Mouse (Mus musculus) testis, adult 2 months (tissue): Measurements from ENCODE around the gene Gm42669. TPM values are rescaled to one million over a fixed set of nuclear protein-coding genes. Genes with fewer than 3 reads are reported as not detected.
A peak's percentile ranks its signal among the peaks of the same experiment; 100 is the strongest.

ENCODE experiments used
- H3K27ac ChIP-seq: fragments of 200-500 bp; 2 replicates; pipeline ENCODE4 v1.5.1; 2012; ENCODE audit warnings: low read depth, low read length; ENCODE audit not compliant: control insufficient read depth, insufficient read depth
- H3K27me3 ChIP-seq: fragments of 200-500 bp; 2 replicates; pipeline ENCODE4 v1.6.1; 2012; ENCODE audit warnings: mild to moderate bottlenecking, low read length, moderate library complexity; ENCODE audit not compliant: control insufficient read depth, insufficient read depth
- H3K36me3 ChIP-seq: fragments of 200-500 bp; 2 replicates; pipeline ENCODE4 v1.6.1; 2012; ENCODE audit warnings: mild to moderate bottlenecking, low read length; ENCODE audit not compliant: control insufficient read depth, insufficient read depth
- H3K4me1 ChIP-seq: fragments of 200-500 bp; 2 replicates; pipeline ENCODE4 v1.6.1; 2012; ENCODE audit warnings: low read length; ENCODE audit not compliant: control insufficient read depth, insufficient read depth
- H3K4me3 ChIP-seq: fragments of 200-500 bp; 2 replicates; pipeline ENCODE4 v1.5.1; 2012; ENCODE audit warnings: low read depth, mild to moderate bottlenecking, low read length, moderate library complexity, mixed read lengths; ENCODE audit not compliant: control insufficient read depth
- CTCF ChIP-seq: fragments of 200-500 bp; IDR thresholded peaks from 2 replicates; pipeline ENCODE4 v1.5.1; 2012; ENCODE audit warnings: low read depth, mild to moderate bottlenecking, inconsistent platforms, low read length, moderate library complexity; ENCODE audit not compliant: control insufficient read depth, insufficient read depth, insufficient replicate concordance
- POLR2A ChIP-seq: fragments of 200-500 bp; IDR thresholded peaks from 2 replicates; pipeline ENCODE4 v1.6.1; 2012; ENCODE audit warnings: low read depth, mild to moderate bottlenecking, inconsistent platforms, low read length, moderate library complexity; ENCODE audit not compliant: control insufficient read depth
- polyA plus RNA-seq: library from polyadenylated mRNA; depleted of rRNA; stranded (reverse); fragments of >200 nt; gene quantifications from 2 replicates; pipeline ENCODE4 v1.2.3, GENCODE M21; 2012

The Gm42669 gene
- polyA plus RNA-seq, 1 experiment: 0.11 TPM

DNA sequence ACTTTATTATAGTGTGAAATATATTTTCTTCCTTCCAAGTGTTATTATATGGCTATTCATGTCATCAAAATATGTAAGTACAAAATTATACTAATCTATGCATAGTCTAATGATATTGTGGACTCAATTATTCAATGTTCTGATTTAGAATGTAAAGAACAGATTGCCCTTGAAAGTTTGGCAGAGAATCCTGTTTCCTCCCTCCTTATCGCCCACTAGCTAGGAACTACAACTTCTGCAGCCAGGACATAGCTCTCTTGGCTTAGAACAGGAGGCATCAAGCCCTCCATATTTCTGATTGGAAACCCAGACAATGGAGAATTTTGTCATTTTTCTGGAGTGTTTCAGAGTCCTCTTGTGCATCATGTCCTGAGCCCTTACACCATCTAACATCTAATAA lies 6.7 kb upstream of the Gm42669 start:
- TF ChIP-seq POLR2A (no peak), CTCF (no peak)
- H3K36me3 ChIP-seq: no peaks in the 10 kb centered on the region; the same call in 1 of the 2 replicates

DNA sequence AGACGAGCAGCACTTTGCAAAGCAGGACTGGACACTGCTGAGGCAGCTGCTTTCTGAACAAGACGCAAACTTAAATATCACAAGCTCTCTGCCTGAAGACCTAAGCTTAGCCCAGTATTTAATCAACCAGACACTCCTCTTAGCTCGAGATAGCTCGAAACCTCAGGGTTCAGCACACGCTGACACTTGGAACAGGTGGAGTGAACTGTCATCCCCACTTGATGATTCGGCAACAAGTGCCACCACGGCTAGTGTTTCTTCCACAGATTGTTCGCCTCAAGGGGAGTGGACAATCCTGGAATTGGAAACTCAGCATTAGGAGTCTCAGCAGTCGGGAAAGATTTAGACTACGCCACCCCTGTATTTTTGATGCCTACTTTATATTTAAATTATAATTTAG lies 3.1 kb downstream of the Gm42669 start:
- TF ChIP-seq CTCF (no peak), POLR2A (no peak)

More for the DNA sequence above, 6.7 kb upstream of the Gm42669 start:
- H3K4me1 ChIP-seq: no peaks in the 10 kb centered on the region
- no peak overlapping the region for H3K4me3 ChIP-seq
- no peak overlapping the region for H3K27ac ChIP-seq
- no peaks in the 10 kb centered on the region for H3K27me3 ChIP-seq

DNA sequence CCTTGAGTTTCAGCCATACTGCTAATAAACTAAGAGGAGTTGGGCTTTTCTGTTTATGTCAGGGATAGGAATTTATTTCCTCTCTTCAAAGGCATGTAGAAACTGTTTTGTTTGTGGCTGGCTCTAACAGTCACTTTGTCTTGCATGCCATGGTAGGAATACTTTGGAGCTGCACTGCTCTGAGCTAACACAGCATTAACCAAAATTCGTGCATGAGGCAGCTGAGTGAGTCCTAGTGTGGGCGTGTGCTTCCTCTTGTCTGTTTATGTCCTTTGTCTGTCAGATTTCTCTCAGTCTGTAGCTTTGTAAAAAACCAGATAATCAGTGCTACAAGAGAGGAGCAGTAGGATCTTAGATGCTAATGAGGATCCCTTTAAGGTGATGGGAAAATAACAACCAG lies 3.9 kb downstream of the Gm42669 start:
- no peak for TF ChIP-seq POLR2A
- TF ChIP-seq CTCF: no peak
- H3K36me3 ChIP-seq: peaks cover 3% of the 10 kb centered on the region; the same call in 1 of the 2 replicates
- H3K4me3 ChIP-seq: no peak overlapping the region
- H3K27ac ChIP-seq: no peak overlapping the region
- no peaks in the 10 kb centered on the region for H3K4me1 ChIP-seq
- H3K27me3 ChIP-seq: no peaks in the 10 kb centered on the region

More for the DNA sequence above, 3.1 kb downstream of the Gm42669 start:
- H3K27me3 ChIP-seq: no peaks in the 10 kb centered on the region
- peaks cover 3% of the 10 kb centered on the region; the same call in 1 of the 2 replicates for H3K36me3 ChIP-seq
- H3K27ac ChIP-seq: no peak overlapping the region
- no peaks in the 10 kb centered on the region for H3K4me1 ChIP-seq
- H3K4me3 ChIP-seq: no peak overlapping the region

DNA sequence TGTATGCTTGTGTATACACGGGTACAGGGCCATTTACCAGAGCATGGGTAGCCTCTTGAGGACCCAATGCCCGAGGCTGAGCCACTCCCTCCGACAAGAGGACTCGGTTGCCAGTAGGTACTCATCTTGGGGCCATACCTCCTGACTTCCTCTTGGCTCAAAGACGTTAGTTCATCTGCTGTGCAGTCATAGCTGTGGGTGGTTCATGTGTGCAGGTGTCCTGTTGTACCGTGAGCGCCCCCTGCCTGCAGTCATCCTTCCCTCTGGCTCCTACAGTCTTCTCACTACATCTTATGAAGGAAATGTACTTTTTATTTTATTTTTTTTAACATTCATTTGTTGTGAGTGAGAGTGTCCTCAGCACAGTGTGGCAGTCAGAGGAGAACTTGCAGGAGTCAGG lies 6.2 kb downstream of the Gm42669 start:
- H3K4me1 ChIP-seq: no peaks in the 10 kb centered on the region
- H3K4me3 ChIP-seq: no peak overlapping the region
- H3K36me3 ChIP-seq: peaks cover 3% of the 10 kb centered on the region; the same call in 1 of the 2 replicates
- H3K27me3 ChIP-seq: no peaks in the 10 kb centered on the region
- H3K27ac ChIP-seq: no peak overlapping the region
- peak; percentile 56; the same call in 1 of the 2 replicates for TF ChIP-seq CTCF
- TF ChIP-seq POLR2A: no peak

DNA sequence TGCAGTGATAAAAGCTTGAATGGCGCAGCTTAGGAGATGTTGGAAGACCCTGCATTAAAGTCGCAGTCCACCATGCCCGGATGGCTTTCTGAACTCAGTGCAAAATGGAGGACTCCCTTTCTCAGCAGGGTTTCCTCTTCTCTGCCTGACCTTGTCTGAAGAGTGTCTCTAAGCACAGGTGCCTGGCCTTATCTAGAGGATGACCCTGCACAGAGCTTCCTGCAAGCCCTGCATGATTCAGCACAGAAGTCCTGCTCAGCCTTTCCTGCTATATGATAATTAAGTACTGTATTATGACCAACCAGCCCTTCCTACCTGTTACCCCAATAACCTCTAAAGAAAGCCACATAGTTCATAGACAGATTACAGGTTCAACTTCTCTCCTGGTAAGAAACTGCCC lies 8.0 kb downstream of the Gm42669 start:
- H3K36me3 ChIP-seq: no peaks in the 10 kb centered on the region
- no peaks in the 10 kb centered on the region for H3K4me1 ChIP-seq
- TF ChIP-seq POLR2A (no peak), CTCF (no peak)
- H3K27me3 ChIP-seq: no peaks in the 10 kb centered on the region
- H3K4me3 ChIP-seq: no peak overlapping the region
- no peak overlapping the region for H3K27ac ChIP-seq

DNA sequence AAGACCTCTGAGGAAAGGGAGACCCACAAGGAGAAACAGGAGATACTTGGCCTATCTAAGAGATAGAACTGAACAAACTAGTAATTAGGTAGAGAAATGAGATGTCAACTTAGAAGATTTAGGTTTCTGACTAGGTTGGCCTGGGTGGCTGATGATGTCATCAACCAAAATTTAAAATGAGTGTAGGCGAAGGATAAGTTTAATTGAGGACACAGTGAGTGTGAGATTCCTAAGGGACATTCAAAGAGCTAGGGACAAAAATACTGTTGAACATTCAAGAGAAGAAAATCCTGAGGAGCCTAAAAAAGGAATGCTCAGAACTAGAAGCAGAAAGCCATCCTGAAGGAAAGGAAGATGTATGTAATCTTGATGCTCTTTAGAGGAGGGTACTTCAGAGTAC lies 8.7 kb downstream of the Gm42669 start:
- no peak overlapping the region for H3K4me3 ChIP-seq
- TF ChIP-seq CTCF (no peak), POLR2A (no peak)
- H3K27ac ChIP-seq: no peak overlapping the region
- no peaks in the 10 kb centered on the region for H3K4me1 ChIP-seq
- no peaks in the 10 kb centered on the region for H3K36me3 ChIP-seq
- no peaks in the 10 kb centered on the region for H3K27me3 ChIP-seq

DNA sequence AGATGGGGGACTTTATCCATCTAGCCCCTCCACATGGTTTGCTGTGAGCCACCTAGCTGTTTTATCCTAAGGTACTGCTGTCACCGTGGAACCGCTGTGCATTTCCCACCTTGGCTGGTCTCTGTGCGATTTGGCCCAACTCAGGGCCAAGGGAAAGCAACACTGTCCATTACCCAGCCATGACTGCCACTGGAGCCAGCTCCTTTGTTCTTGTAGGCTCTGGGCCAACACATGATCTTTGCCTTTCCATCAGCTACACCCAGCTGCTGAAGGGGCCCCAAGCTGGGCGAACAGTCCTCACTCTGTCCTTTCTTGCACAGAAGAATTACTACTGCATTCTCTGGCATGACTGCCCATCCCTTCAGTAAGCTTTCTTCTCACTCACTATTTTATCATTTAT lies 11.2 kb downstream of the Gm42669 start:
- Histone ChIP-seq H3K27me3 (no peaks in the 10 kb centered on the region), H3K4me1 (no peaks in the 10 kb centered on the region; the same call in 1 of the 2 replicates)
- TF ChIP-seq CTCF (no peak), POLR2A (no peak)

DNA sequence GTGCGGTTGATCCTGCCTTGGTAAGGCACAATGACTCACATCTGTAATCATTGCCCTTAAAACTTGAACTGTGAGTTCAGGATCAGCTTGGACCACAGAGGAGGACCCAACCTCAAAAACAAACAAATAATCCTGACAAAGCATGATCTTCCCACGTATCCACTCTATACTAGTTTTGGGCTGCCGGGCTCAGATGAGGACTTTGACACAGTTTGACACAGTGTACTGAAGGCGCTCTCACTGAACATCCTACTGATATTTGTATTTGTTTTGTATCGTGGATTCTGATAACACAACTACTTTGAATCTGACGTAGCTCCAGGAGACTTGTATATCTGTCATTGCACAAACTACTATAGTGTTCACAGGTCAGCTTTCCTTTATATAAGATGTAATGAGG lies 14.0 kb downstream of the Gm42669 start:
- H3K4me3 ChIP-seq: no peak overlapping the region
- H3K27me3 ChIP-seq: no peaks in the 10 kb centered on the region
- H3K36me3 ChIP-seq: no peaks in the 10 kb centered on the region
- no peak overlapping the region for H3K27ac ChIP-seq
- TF ChIP-seq POLR2A (no peak), CTCF (no peak)
- no peaks in the 10 kb centered on the region; the same call in 1 of the 2 replicates for H3K4me1 ChIP-seq

More for the DNA sequence above, 11.2 kb downstream of the Gm42669 start:
- Histone ChIP-seq H3K36me3 (no peaks in the 10 kb centered on the region), H3K27ac (no peak overlapping the region), H3K4me3 (no peak overlapping the region)
